In the genomic region with DNA sequence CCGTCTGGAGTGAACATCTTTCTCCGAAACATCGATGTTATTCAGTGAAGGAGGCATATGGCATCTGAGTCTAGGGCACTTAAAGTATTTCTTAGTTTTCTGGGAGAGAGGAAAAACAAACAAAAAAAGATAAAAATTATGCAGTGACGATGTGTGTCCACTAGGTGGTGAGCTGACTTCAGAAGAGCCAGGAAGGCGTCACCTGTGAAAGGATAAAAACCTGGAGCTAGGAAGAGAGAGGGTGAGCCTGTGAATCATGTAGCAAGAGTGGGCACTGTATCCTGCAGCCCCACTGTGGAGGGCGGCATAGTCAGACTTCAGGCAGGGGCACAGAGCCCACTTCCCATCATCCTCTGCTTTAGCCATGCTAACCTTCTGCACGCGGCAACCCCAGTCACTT, we compare ENCODE assay signal across 12 mouse cellular contexts. TPM values are rescaled to one million over a fixed set of nuclear protein-coding genes. Genes with fewer than 3 reads are reported as not detected.
DNase-seq lines count a peak whose midpoint lies in the region; ATAC-seq and TF ChIP-seq lines count a peak whose summit lies in the region.
"Had no signal": no experiment of that assay in that cellular context is flagged by ENCODE, and none has a peak within 500 bp of the region (broad histone marks: within the 10 kb centered on the region; RNA-seq: fewer than 3 reads in every experiment).

No protein-coding gene starts in this region.

- H3K27ac ChIP-seq in left cerebral cortex, adult 2 months: no peak overlapping the region
- H3K27ac ChIP-seq in ES-E14 (ENCODE audit: insufficient read depth, low read depth, low read length, poor library complexity, severe bottlenecking): no peak overlapping the region
- no peak overlapping the region for H3K27ac ChIP-seq in intestine, postnatal 0 days (ENCODE audit: low read depth, low read length)
- H3K27ac ChIP-seq: heart, embryonic 13.5 days had no signal

- no peaks in the 10 kb centered on the region for H3K9me3 ChIP-seq in ES-E14 (ENCODE audit: control insufficient read depth, insufficient read depth, low read depth, low read length)
- H3K9me3 ChIP-seq in intestine, postnatal 0 days (ENCODE audit: control insufficient read depth): no peaks in the 10 kb centered on the region
- H3K9me3 ChIP-seq: heart, embryonic 13.5 days had no signal

- peaks cover 0 to 2% of the 10 kb centered on the region in 2 experiments; a peak in 2 of 4 replicates for H3K4me1 ChIP-seq in ES-E14 (ENCODE audit: control insufficient read depth in 2 of 2, insufficient read depth in 2 of 2, low read length in 2 of 2, poor library complexity in 1 of 2)
- H3K4me1 ChIP-seq in intestine, postnatal 0 days (replicated peaks; ENCODE audit: control insufficient read depth, insufficient read depth, low read length): no peaks in the 10 kb centered on the region

- 48% methylated on average over 8 of the region's 8 CpGs for WGBS in intestine, postnatal 0 days

- in situ Hi-C loops in ES-E14 (cut with MboI; ENCODE audit: low sequenced_read_pairs in 2 of 2, unreplicated experiment in 2 of 2): no loop called here

- no peaks in the 10 kb centered on the region for H3K27me3 ChIP-seq in intestine, postnatal 0 days (replicated peaks; ENCODE audit: control insufficient read depth, insufficient read depth, low read length)
- H3K27me3 ChIP-seq: heart, embryonic 13.5 days had no signal

- TF ChIP-seq CTCF in left cerebral cortex, adult 2 months (IDR thresholded peaks at IDR 0.05): peak; percentile 87
- TF ChIP-seq CTCF in intestine, postnatal 0 days (IDR thresholded peaks at IDR 0.05; ENCODE audit: low read depth): peak; percentile 86

- 0 out of 2 replicates have a peak, but pooled peaks have one; percentile 45 for ATAC-seq in cerebellum, adult (ENCODE audit: insufficient number of reproducible peaks, low FRiP score, low TSS enrichment)
- no peak for ATAC-seq in intestine, postnatal 0 days

- no peaks in the 10 kb centered on the region for H3K36me3 ChIP-seq in ES-E14 (ENCODE audit: control insufficient read depth, insufficient read depth, low read length, poor library complexity, severe bottlenecking)
- no peaks in the 10 kb centered on the region for H3K36me3 ChIP-seq in intestine, postnatal 0 days (ENCODE audit: control insufficient read depth, insufficient read depth)
- H3K36me3 ChIP-seq: heart, embryonic 13.5 days had no signal

- H3K4me3 ChIP-seq in left cerebral cortex, adult 2 months: no peak overlapping the region
- H3K4me3 ChIP-seq in ES-E14 (ENCODE audit: insufficient read depth in 1 of 2, low read depth in 1 of 2, low read length in 2 of 2, poor library complexity in 1 of 2, severe bottlenecking in 1 of 2): no peak overlapping the region
- no peak overlapping the region for H3K4me3 ChIP-seq in intestine, postnatal 0 days (ENCODE audit: low read depth, low read length)
- H3K4me3 ChIP-seq: heart, embryonic 13.5 days had no signal

- H3K9ac ChIP-seq in ES-E14 (ENCODE audit: insufficient read depth, low read depth, low read length, poor library complexity, severe bottlenecking): no peak overlapping the region
- H3K9ac ChIP-seq in intestine, postnatal 0 days (ENCODE audit: low read depth, low read length): no peak overlapping the region
- H3K9ac ChIP-seq: heart, embryonic 13.5 days had no signal

- intact Hi-C loops in left cerebral cortex, adult 2 months (cut with DNase I): loop anchor here (5.0 kb wide), 1 partner anchor 48 kb away; no protein-coding TSS in a partner anchor

- no peak for DNase-seq in cerebellum, postnatal 36 days
- DNase-seq in left cerebral cortex, adult 2 months (ENCODE audit: extremely low spot score in 1 of 2, low spot score in 2 of 2): no peak
- DNase-seq in left cerebral cortex, adult 18-20 months (ENCODE audit: low spot score in 2 of 2): no peak
- peak; percentile 35 for DNase-seq in ES-E14 (ENCODE audit: low read depth, low spot score)
- DNase-seq in urinary bladder, postnatal 10 days (ENCODE audit: low spot score): no peak
- no peak for DNase-seq in urinary bladder, postnatal 36 days (ENCODE audit: low spot score in 2 of 2)

- no peak overlapping the region for H3K4me2 ChIP-seq in intestine, postnatal 0 days (replicated peaks; ENCODE audit: low read depth)
- H3K4me2 ChIP-seq: heart, embryonic 13.5 days had no signal

TF ChIP-seq in ES-E14, 5 proteins besides CTCF, POLR2A, EP300 and RAD21:
- TF ChIP-seq CHD2 (IDR thresholded peaks at IDR 0.05; ENCODE audit: low read depth, low read length): no peak
- no peak for TF ChIP-seq ZC3H11A (IDR thresholded peaks at IDR 0.05; ENCODE audit: borderline replicate concordance, low read depth, low read length)
- TF ChIP-seq MAFK (IDR thresholded peaks at IDR 0.05; ENCODE audit: insufficient read depth, low read depth, low read length): no peak
- no peak for TF ChIP-seq ZNF384 (IDR thresholded peaks at IDR 0.05; ENCODE audit: low read depth, low read length)
- TF ChIP-seq HCFC1 (IDR thresholded peaks at IDR 0.05; ENCODE audit: borderline replicate concordance, insufficient read depth, low read length): no peak
TF ChIP-seq in ES-E14: peak in this region for 0.

RNA-seq across cellular contexts. Expression of a gene that starts 37.9 kb away (rescaled TPM):
- total RNA-seq in left cerebral cortex, adult 2 months (2021): not detected
- not detected for total RNA-seq in left cerebral cortex, adult 18-20 months (2021)
- total RNA-seq in ES-E14 (2012; rRNA removed): 0.27 TPM in 1 of 2 replicates, not detected in the other
- 104 and 121 TPM in 2 replicates for polyA plus RNA-seq in intestine, postnatal 0 days (2015; fragmentation: Nextera tagmentation; extraction: Ambion mirVana)
- total RNA-seq: layer of hippocampus, adult 18-20 months had no signal
- polyA plus RNA-seq: C2C12; heart, embryonic 13.5 days; lung, embryonic 16.5 days had no signal

RNA-seq across cellular contexts. Expression of a gene that starts 58.0 kb away (rescaled TPM):
- 100 to 1,000 TPM; 200 to 236 TPM for total RNA-seq in left cerebral cortex, adult 2 months (2021)
- total RNA-seq in left cerebral cortex, adult 18-20 months (2021): 100 to 1,000 TPM; 179 to 186 TPM
- total RNA-seq in ES-E14 (2012; rRNA removed): 76.9 and 96.3 TPM in 2 replicates
- 15.5 and 17.6 TPM in 2 replicates for polyA plus RNA-seq in intestine, postnatal 0 days (2015; fragmentation: Nextera tagmentation; extraction: Ambion mirVana)
